Mouse (Mus musculus) urinary bladder, adult 2 months (tissue): Measurements from ENCODE around the gene Retn. TPM values are rescaled to one million over a fixed set of nuclear protein-coding genes. Genes with fewer than 3 reads are reported as not detected.

Experiments
- polyA plus RNA-seq: library from polyadenylated mRNA; depleted of rRNA; stranded (reverse); fragments of >200 nt; gene quantifications from 2 replicates; pipeline ENCODE4 v1.2.3, GENCODE M21; 2012; rRNA removed

Gene Retn
- polyA plus RNA-seq, 1 experiment: 69.7 TPM

Other genes with a start within 250 kb of the Retn start
- gene Pex11g, start 188.1 kb upstream of the Retn start, polyA plus RNA-seq: 8.5 and 11.1 TPM in 2 replicates
- 0.15 and 0.26 TPM in 2 replicates for gene Tex45, start 184.9 kb upstream of the Retn start, polyA plus RNA-seq
- 27.5 and 31.0 TPM in 2 replicates for gene Zfp358, start 162.6 kb upstream of the Retn start, polyA plus RNA-seq
- 104 and 125 TPM in 2 replicates for gene Mcoln1, start 155.3 kb upstream of the Retn start, polyA plus RNA-seq
- gene Pnpla6, start 140.4 kb upstream of the Retn start, polyA plus RNA-seq: 50.0 and 54.3 TPM in 2 replicates
- gene C330021F23Rik, start 87.8 kb upstream of the Retn start, polyA plus RNA-seq: 0.18 and 0.33 TPM in 2 replicates
- gene Camsap3, start 68.5 kb upstream of the Retn start, polyA plus RNA-seq: 13.3 and 16.1 TPM in 2 replicates
- 45.0 and 54.9 TPM in 2 replicates for gene Xab2, start 34.5 kb upstream of the Retn start, polyA plus RNA-seq
- gene Pet100, start 34.2 kb upstream of the Retn start, polyA plus RNA-seq: 65.2 and 71.8 TPM in 2 replicates
- not detected in 2 replicates for gene Pcp2, start 30.2 kb upstream of the Retn start, polyA plus RNA-seq
- 135 and 202 TPM in 2 replicates for gene Stxbp2, start 24.8 kb upstream of the Retn start, polyA plus RNA-seq
- 0.39 and 0.43 TPM in 2 replicates for gene Mcemp1, start 10.0 kb downstream of the Retn start, polyA plus RNA-seq
- 4.6 and 9.2 TPM in 2 replicates for gene Fcor, start 16.6 kb downstream of the Retn start, polyA plus RNA-seq
- 26.9 and 29.5 TPM in 2 replicates for gene Trappc5, start 20.5 kb downstream of the Retn start, polyA plus RNA-seq
- gene Fcer2a, start 38.4 kb downstream of the Retn start, polyA plus RNA-seq: 0.12 and 0.13 TPM in 2 replicates
- 0.08 and 0.29 TPM in 2 replicates for gene Clec4g, start 64.9 kb downstream of the Retn start, polyA plus RNA-seq
- gene Cd209a, start 93.2 kb downstream of the Retn start, polyA plus RNA-seq: 7.0 and 8.5 TPM in 2 replicates
- 0.12 and 0.14 TPM in 2 replicates for gene Cd209e, start 198.5 kb downstream of the Retn start, polyA plus RNA-seq
- 3.1 and 6.7 TPM in 2 replicates for gene Cd209d, start 222.8 kb downstream of the Retn start, polyA plus RNA-seq